Mouse (Mus musculus) myocyte (in vitro differentiated cells): ENCODE data around the gene Spem2. TPM values are rescaled to one million over a fixed set of nuclear protein-coding genes. Genes with fewer than 3 reads are reported as not detected.

Experiments
- H3K27me3 ChIP-seq: one replicate; pipeline ENCODE4 v1.6.1; 2011; ENCODE audit not compliant: control insufficient read depth, insufficient read depth, insufficient read length
- H3K36me3 ChIP-seq: one replicate; pipeline ENCODE4 v1.6.1; 2011; ENCODE audit not compliant: control insufficient read depth, insufficient read depth
- H3K4me2 ChIP-seq: one replicate; pipeline ENCODE4 v1.6.1; 2011; ENCODE audit warnings: low read depth, control low read depth
- H3K4me3 ChIP-seq: one replicate; pipeline ENCODE4 v1.5.1; 2011; ENCODE audit warnings: mild to moderate bottlenecking, control low read depth, moderate library complexity
- H3K79me2 ChIP-seq: one replicate; pipeline ENCODE4 v1.6.1; 2011; ENCODE audit not compliant: control insufficient read depth, insufficient read depth
- H3ac ChIP-seq: one replicate; pipeline ENCODE4 v1.6.1; 2011; ENCODE audit not compliant: control insufficient read depth, insufficient read length
- CEBPB ChIP-seq: IDR thresholded peaks from 2 replicates; pipeline ENCODE4 v1.6.1; 2011; ENCODE audit warnings: mild to moderate bottlenecking, moderate library complexity; ENCODE audit not compliant: poor library complexity, insufficient read depth, severe bottlenecking
- E2F4 ChIP-seq: IDR thresholded peaks from one replicate; pipeline ENCODE4 v1.6.1; 2011; ENCODE audit warnings: mild to moderate bottlenecking, control low read depth, moderate library complexity; ENCODE audit not compliant: insufficient read depth
- MAX ChIP-seq: IDR thresholded peaks from one replicate; pipeline ENCODE4 v1.6.1; 2011; ENCODE audit warnings: low read depth, mild to moderate bottlenecking, control low read depth
- MYOD1 ChIP-seq, 3 experiments: IDR thresholded peaks; one replicate each; pipeline ENCODE4 v1.6.1; 2011; ENCODE audit warnings: control low read depth in 2 of 3, low read depth in 2 of 3, mild to moderate bottlenecking in 2 of 3, moderate library complexity in 1 of 3; ENCODE audit not compliant: insufficient read length in 2 of 3, control insufficient read depth in 1 of 3
- MYOG ChIP-seq, 3 experiments: IDR thresholded peaks; one replicate each; pipeline ENCODE4 v1.6.1; 2011; ENCODE audit warnings: control low read depth in 2 of 3, low read depth in 2 of 3, mild to moderate bottlenecking in 2 of 3; ENCODE audit not compliant: insufficient read length in 2 of 3, control insufficient read depth in 1 of 3, insufficient read depth in 1 of 3
- POLR2A ChIP-seq: IDR thresholded peaks from one replicate; pipeline ENCODE4 v1.6.1; 2011; ENCODE audit warnings: low read depth, mild to moderate bottlenecking, control low read depth, moderate library complexity; ENCODE audit not compliant: insufficient read length
- POLR2AphosphoS2 ChIP-seq: IDR thresholded peaks from one replicate; pipeline ENCODE4 v1.6.1; 2011; ENCODE audit warnings: low read depth, control low read depth; ENCODE audit not compliant: insufficient read length
- REST ChIP-seq: IDR thresholded peaks from one replicate; pipeline ENCODE4 v1.6.1; 2011; ENCODE audit warnings: mild to moderate bottlenecking, control low read depth, moderate library complexity; ENCODE audit not compliant: insufficient read depth, insufficient read length
- SRF ChIP-seq: IDR thresholded peaks from one replicate; pipeline ENCODE4 v1.6.1; 2011; ENCODE audit warnings: low read depth; ENCODE audit not compliant: control insufficient read depth, insufficient read length
- TCF12 ChIP-seq: IDR thresholded peaks from one replicate; pipeline ENCODE4 v1.6.1; 2011; ENCODE audit warnings: mild to moderate bottlenecking, control low read depth; ENCODE audit not compliant: poor library complexity, insufficient read depth, severe bottlenecking
- TCF3 ChIP-seq: IDR thresholded peaks from one replicate; pipeline ENCODE4 v1.6.1; 2011; ENCODE audit warnings: low read depth, control low read depth; ENCODE audit not compliant: insufficient read length
- USF1 ChIP-seq: IDR thresholded peaks from one replicate; pipeline ENCODE4 v1.6.1; 2011; ENCODE audit warnings: low read depth, mild to moderate bottlenecking, control low read depth, moderate library complexity
- polyA plus RNA-seq: library from polyadenylated mRNA; unstranded; fragments of >200 nt; fragmentation: generic; extraction: Trizol; gene quantifications from one replicate; pipeline ENCODE4 v1.2.1, GENCODE M21; 2012; ENCODE audit warnings: missing spikeins

Gene Spem2
- polyA plus RNA-seq, 1 experiment: not detected

DNA sequence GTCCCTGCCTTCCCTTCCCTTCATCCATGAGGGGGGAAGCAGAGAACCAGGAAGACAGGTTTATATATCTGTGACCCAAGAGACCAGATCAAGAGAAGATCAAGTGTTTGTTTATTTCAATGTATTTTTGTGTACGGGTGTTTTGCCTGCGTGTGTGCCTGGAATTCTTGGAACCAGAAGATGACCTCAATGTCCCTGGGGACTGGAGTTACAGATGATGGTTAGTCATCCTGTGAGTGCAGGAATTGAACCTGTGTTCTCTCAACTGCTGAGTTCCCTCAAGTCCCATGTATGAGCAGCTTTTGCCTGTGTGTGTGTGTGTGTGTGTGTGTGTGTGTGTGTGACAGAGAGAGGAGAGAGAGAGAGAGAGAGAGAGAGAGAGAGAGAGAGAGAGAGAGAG lies 10.6 kb downstream of the Spem2 start:
- Histone ChIP-seq H3K4me3 (no peak overlapping the region), H3K79me2 (no peaks in the 10 kb centered on the region), H3K4me2 (no peak overlapping the region), H3K36me3 (no peaks in the 10 kb centered on the region), H3ac (no peak overlapping the region), H3K27me3 (no peaks in the 10 kb centered on the region)
- TF ChIP-seq USF1 (no peak), TCF3 (no peak), SRF (no peak), POLR2AphosphoS2 (no peak), CEBPB (no peak), REST (no peak), MAX (no peak), MYOD1 (IDR thresholded peaks at IDR 0.05; ENCODE audit: control insufficient read depth in 1 of 3, insufficient read length in 2 of 3, low read depth in 2 of 3) (no peak), TCF12 (no peak), POLR2A (no peak), MYOG (IDR thresholded peaks at IDR 0.05; ENCODE audit: control insufficient read depth in 1 of 3, insufficient read depth in 1 of 3, insufficient read length in 2 of 3, low read depth in 2 of 3) (no peak), E2F4 (no peak)

DNA sequence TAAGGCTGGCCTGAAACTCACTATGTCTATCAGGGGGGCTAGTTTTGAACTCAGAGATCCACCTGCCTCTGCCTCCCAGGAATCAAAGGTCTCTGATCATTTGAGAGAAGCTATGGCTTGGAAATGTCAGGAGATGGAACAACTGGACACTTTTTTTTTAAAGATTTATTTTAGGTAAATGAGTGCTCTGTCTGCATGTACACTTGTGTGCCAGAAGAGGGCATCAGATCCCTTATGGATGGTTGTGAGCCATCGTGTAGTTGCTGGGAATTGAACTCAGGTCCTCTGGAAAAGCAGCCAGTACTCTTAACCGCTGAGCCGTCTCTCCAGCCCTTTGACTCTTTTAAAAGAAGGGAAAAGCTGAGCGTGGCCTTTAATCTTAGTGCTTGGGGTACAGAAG lies 11.9 kb downstream of the Spem2 start:
- H3K27me3 ChIP-seq: no peaks in the 10 kb centered on the region
- H3K36me3 ChIP-seq: no peaks in the 10 kb centered on the region
- no peak overlapping the region for H3ac ChIP-seq
- TF ChIP-seq TCF3 (no peak), MAX (no peak), CEBPB (no peak), TCF12 (no peak), POLR2A (no peak), SRF (no peak), USF1 (no peak), MYOG (IDR thresholded peaks at IDR 0.05; ENCODE audit: control insufficient read depth in 1 of 3, insufficient read depth in 1 of 3, insufficient read length in 2 of 3, low read depth in 2 of 3) (no peak), REST (no peak), MYOD1 (IDR thresholded peaks at IDR 0.05; ENCODE audit: control insufficient read depth in 1 of 3, insufficient read length in 2 of 3, low read depth in 2 of 3) (no peak), E2F4 (no peak), POLR2AphosphoS2 (no peak)
- no peak overlapping the region for H3K4me2 ChIP-seq
- no peak overlapping the region for H3K4me3 ChIP-seq
- no peaks in the 10 kb centered on the region for H3K79me2 ChIP-seq

DNA sequence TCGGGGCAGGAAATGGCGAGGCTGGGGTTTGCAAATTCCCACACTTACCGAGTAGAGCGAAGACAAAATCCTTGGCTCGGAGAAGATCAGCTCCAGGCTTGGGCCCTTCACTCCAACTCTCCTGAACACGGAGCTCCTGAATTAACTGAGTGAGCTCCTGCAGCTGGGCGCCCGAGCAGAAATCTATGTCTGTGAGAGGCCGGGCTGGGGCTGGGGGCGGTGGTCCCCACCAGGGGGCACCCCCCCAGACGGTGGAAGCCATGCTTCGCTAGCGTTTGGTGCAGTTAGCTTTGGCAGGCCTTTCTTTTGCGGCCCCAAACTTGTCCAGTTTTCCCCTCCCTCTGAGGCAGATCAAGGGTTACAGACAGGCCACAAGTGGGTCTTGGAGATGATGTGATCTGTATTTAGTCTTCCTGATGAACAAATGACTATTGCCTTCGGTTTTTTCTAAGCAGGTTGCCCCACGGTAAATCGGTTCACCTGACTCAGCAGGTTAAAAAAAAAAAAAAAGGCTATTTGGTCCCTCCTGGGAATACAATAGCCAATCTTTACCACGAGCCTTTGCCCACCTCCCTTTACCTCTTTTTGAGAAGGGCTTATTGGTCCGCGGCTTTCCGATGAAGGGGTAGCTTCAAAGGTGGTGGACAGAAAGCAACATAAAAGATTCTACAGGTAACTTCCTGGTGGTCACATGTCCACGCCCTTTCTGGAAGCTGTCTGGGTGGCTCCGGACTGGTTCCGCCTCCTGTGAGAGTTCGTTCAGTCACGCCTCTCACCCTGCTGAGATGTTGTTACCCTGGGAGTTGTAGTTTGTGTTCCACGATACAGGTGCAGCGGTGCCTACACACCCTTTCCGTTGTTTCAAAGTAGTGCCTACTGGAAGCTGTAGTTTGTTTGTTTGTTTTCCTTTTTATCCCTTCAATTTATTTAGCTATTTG lies 13.0 kb downstream of the Spem2 start, which contains the start of gene Tmem102:
Tmem102 (minus strand) TSS at position 653 of the 938 bp plus-strand sequence.
- Histone ChIP-seq H3K4me2 (no peak within 1 kb of the TSS), H3ac (no peak within 1 kb of the TSS), H3K79me2 (no peaks in the 10 kb centered on the region), H3K4me3 (no peak within 1 kb of the TSS), H3K36me3 (no peaks in the 10 kb centered on the region), H3K27me3 (no peaks in the 10 kb centered on the region)
- TF ChIP-seq TCF12 (no peak), REST (no peak), CEBPB (no peak), E2F4 (no peak), MAX (no peak), POLR2AphosphoS2 (no peak), MYOD1 (IDR thresholded peaks at IDR 0.05; ENCODE audit: control insufficient read depth in 1 of 3, insufficient read length in 2 of 3, low read depth in 2 of 3) (no peak), MYOG (IDR thresholded peaks at IDR 0.05; ENCODE audit: control insufficient read depth in 1 of 3, insufficient read depth in 1 of 3, insufficient read length in 2 of 3, low read depth in 2 of 3) (no peak), POLR2A (no peak), SRF (no peak), USF1 (no peak), TCF3 (no peak)

DNA sequence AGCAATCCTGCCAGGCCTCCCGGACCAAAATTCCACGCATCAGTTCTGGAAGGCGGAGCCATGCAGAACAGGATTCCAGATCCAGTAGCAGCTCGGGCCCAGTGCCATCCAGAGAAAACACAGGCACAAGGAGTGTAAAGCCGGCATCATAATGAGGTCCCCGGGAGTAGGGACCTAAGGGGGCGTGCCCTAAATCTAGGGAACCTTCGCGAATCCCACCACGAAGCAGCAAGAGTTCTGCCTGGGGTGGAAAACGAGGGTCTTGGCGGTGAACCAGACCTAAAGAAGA lies 13.7 kb downstream of the Spem2 start:
- no peaks in the 10 kb centered on the region for H3K79me2 ChIP-seq
- no peak overlapping the region for H3K4me2 ChIP-seq
- H3K4me3 ChIP-seq: no peak overlapping the region
- H3K36me3 ChIP-seq: no peaks in the 10 kb centered on the region
- TF ChIP-seq MAX (no peak), TCF3 (no peak), SRF (no peak), E2F4 (no peak), MYOG (IDR thresholded peaks at IDR 0.05; ENCODE audit: control insufficient read depth in 1 of 3, insufficient read depth in 1 of 3, insufficient read length in 2 of 3, low read depth in 2 of 3) (no peak), REST (no peak), CEBPB (no peak), POLR2AphosphoS2 (no peak), MYOD1 (IDR thresholded peaks at IDR 0.05; ENCODE audit: control insufficient read depth in 1 of 3, insufficient read length in 2 of 3, low read depth in 2 of 3) (no peak), USF1 (no peak)
- H3K27me3 ChIP-seq: no peaks in the 10 kb centered on the region
- H3ac ChIP-seq: no peak overlapping the region
